Mouse (Mus musculus): ENCODE data around the gene Gm42420.

The Gm42420 gene

GRCm38 (mm10) chr6:39585517-39585916 lies at the start of gene Gm42420:
Gene Gm42420, plus strand, starts transcription at chr6:39585753.
- DNase-seq, result no peak

- no peak for DNase-seq
Observed at GRCm38 (mm10) chr6:39536621-39537020, 48.9 kb upstream of the Gm42420 start.

- DNase-seq, result no peak
Observed at GRCm38 (mm10) chr6:39537276-39537675, 48.3 kb upstream of the Gm42420 start.

- no peak for DNase-seq
Observed at GRCm38 (mm10) chr6:39538227-39538626, 47.3 kb upstream of the Gm42420 start.

- DNase-seq, result no peak
Observed at GRCm38 (mm10) chr6:39539679-39540155, 45.8 kb upstream of the Gm42420 start.

GRCm38 (mm10) chr6:39540563-39540962 lies 45.0 kb upstream of the Gm42420 start:
- DNase-seq, result no peak

GRCm38 (mm10) chr6:39542631-39543597 lies 42.6 kb upstream of the Gm42420 start:
- DNase-seq, result peak; percentile 64 to 68

- DNase-seq, result no peak
Observed at GRCm38 (mm10) chr6:39543769-39544420, 41.7 kb upstream of the Gm42420 start.

GRCm38 (mm10) chr6:39545474-39545873 lies 40.1 kb upstream of the Gm42420 start:
- DNase-seq, result no peak

GRCm38 (mm10) chr6:39548030-39548429 lies 37.5 kb upstream of the Gm42420 start:
- DNase-seq, result no peak

- no peak for DNase-seq
Observed at GRCm38 (mm10) chr6:39551981-39552636, 33.4 kb upstream of the Gm42420 start.

GRCm38 (mm10) chr6:39554888-39555647 lies 30.5 kb upstream of the Gm42420 start:
- DNase-seq, result no peak

GRCm38 (mm10) chr6:39555648-39555945 lies 30.0 kb upstream of the Gm42420 start:
- DNase-seq, result no peak

- DNase-seq, result peak; percentile 58 to 59
Observed at GRCm38 (mm10) chr6:39556900-39557659, 28.5 kb upstream of the Gm42420 start.

GRCm38 (mm10) chr6:39557723-39558261 lies 27.8 kb upstream of the Gm42420 start, which contains the start of gene Dennd2a:
Gene Dennd2a, minus strand, starts transcription at chr6:39557867.
- DNase-seq, result peak; percentile 94 to 96

GRCm38 (mm10) chr6:39559276-39559939 lies 26.1 kb upstream of the Gm42420 start:
- peak; percentile 43 to 63 for DNase-seq

GRCm38 (mm10) chr6:39562166-39563015 lies 23.2 kb upstream of the Gm42420 start:
- peak; percentile 89 to 92 for DNase-seq

- peak; percentile 61 to 77 for DNase-seq
Observed at GRCm38 (mm10) chr6:39567528-39567927, 18.0 kb upstream of the Gm42420 start.

GRCm38 (mm10) chr6:39570426-39570825 lies 15.1 kb upstream of the Gm42420 start:
- no peak for DNase-seq

Data from cerebellum, postnatal 10 days (tissue).